Mouse (Mus musculus): ENCODE results near the gene Apol8. TPM values are rescaled to one million over a fixed set of nuclear protein-coding genes. Genes with fewer than 3 reads are reported as not detected.

Gene Apol8
- polyA plus RNA-seq, 1 experiment: 4.8 TPM

- no peak overlapping the region for H3K4me3 ChIP-seq (ENCODE audit: insufficient read depth, low read length)
- no peak overlapping the region for H3K27ac ChIP-seq (ENCODE audit: insufficient read depth, low read length)
- TF ChIP-seq CTCF (IDR thresholded peaks at IDR 0.05; ENCODE audit: extremely low read depth, insufficient read depth, low read length): no peak
- TF ChIP-seq POLR2A (IDR thresholded peaks at IDR 0.05; ENCODE audit: extremely low read depth, insufficient read depth, low read length): no peak
- H3K4me1 ChIP-seq (ENCODE audit: control insufficient read depth, insufficient read depth, low read length): no peaks in the 10 kb centered on the region
Observed at GRCm38 (mm10) chr15:77761083-77761482, 4.3 kb upstream of the Apol8 start.

- no peak for TF ChIP-seq CTCF (IDR thresholded peaks at IDR 0.05; ENCODE audit: extremely low read depth, insufficient read depth, low read length)
- no peak for TF ChIP-seq POLR2A (IDR thresholded peaks at IDR 0.05; ENCODE audit: extremely low read depth, insufficient read depth, low read length)
- Histone ChIP-seq H3K4me1 (ENCODE audit: control insufficient read depth, insufficient read depth, low read length) (no peaks in the 10 kb centered on the region), H3K4me3 (ENCODE audit: insufficient read depth, low read length) (no peak overlapping the region), H3K27ac (ENCODE audit: insufficient read depth, low read length) (no peak overlapping the region)
Observed at GRCm38 (mm10) chr15:77760037-77760436, 3.2 kb upstream of the Apol8 start.

GRCm38 (mm10) chr15:77757586-77758226 is 903 bp upstream of the Apol8 start:
- Histone ChIP-seq H3K4me1 (ENCODE audit: control insufficient read depth, insufficient read depth, low read length) (no peaks in the 10 kb centered on the region), H3K27ac (ENCODE audit: insufficient read depth, low read length) (no peak overlapping the region), H3K4me3 (ENCODE audit: insufficient read depth, low read length) (no peak overlapping the region)
- TF ChIP-seq CTCF (IDR thresholded peaks at IDR 0.05; ENCODE audit: extremely low read depth, insufficient read depth, low read length) (no peak), POLR2A (IDR thresholded peaks at IDR 0.05; ENCODE audit: extremely low read depth, insufficient read depth, low read length) (no peak)

GRCm38 (mm10) chr15:77756081-77756480 is 722 bp downstream of the Apol8 start:
- Histone ChIP-seq H3K27ac (ENCODE audit: insufficient read depth, low read length) (no peak overlapping the region), H3K4me3 (ENCODE audit: insufficient read depth, low read length) (0 out of 2 replicates have a peak overlapping the region, but pooled peaks have one; percentile 7), H3K4me1 (ENCODE audit: control insufficient read depth, insufficient read depth, low read length) (no peaks in the 10 kb centered on the region)
- TF ChIP-seq POLR2A (IDR thresholded peaks at IDR 0.05; ENCODE audit: extremely low read depth, insufficient read depth, low read length) (no peak), CTCF (IDR thresholded peaks at IDR 0.05; ENCODE audit: extremely low read depth, insufficient read depth, low read length) (no peak)

GRCm38 (mm10) chr15:77755132-77755531 is 1.7 kb downstream of the Apol8 start:
- TF ChIP-seq POLR2A (IDR thresholded peaks at IDR 0.05; ENCODE audit: extremely low read depth, insufficient read depth, low read length) (no peak), CTCF (IDR thresholded peaks at IDR 0.05; ENCODE audit: extremely low read depth, insufficient read depth, low read length) (no peak)
- H3K27ac ChIP-seq (ENCODE audit: insufficient read depth, low read length): no peak overlapping the region
- no peaks in the 10 kb centered on the region for H3K4me1 ChIP-seq (ENCODE audit: control insufficient read depth, insufficient read depth, low read length)
- no peak overlapping the region for H3K4me3 ChIP-seq (ENCODE audit: insufficient read depth, low read length)

GRCm38 (mm10) chr15:77752443-77752842 is 4.4 kb downstream of the Apol8 start:
- TF ChIP-seq CTCF (IDR thresholded peaks at IDR 0.05; ENCODE audit: extremely low read depth, insufficient read depth, low read length) (no peak), POLR2A (IDR thresholded peaks at IDR 0.05; ENCODE audit: extremely low read depth, insufficient read depth, low read length) (no peak)
- H3K27ac ChIP-seq (ENCODE audit: insufficient read depth, low read length): no peak overlapping the region
- no peaks in the 10 kb centered on the region for H3K4me1 ChIP-seq (ENCODE audit: control insufficient read depth, insufficient read depth, low read length)
- H3K4me3 ChIP-seq (ENCODE audit: insufficient read depth, low read length): no peak overlapping the region

GRCm38 (mm10) chr15:77750461-77750860 is 6.3 kb downstream of the Apol8 start:
- H3K27ac ChIP-seq (ENCODE audit: insufficient read depth, low read length): no peak overlapping the region
- H3K4me3 ChIP-seq (ENCODE audit: insufficient read depth, low read length): no peak overlapping the region
- no peaks in the 10 kb centered on the region for H3K4me1 ChIP-seq (ENCODE audit: control insufficient read depth, insufficient read depth, low read length)
- TF ChIP-seq POLR2A (IDR thresholded peaks at IDR 0.05; ENCODE audit: extremely low read depth, insufficient read depth, low read length) (no peak), CTCF (IDR thresholded peaks at IDR 0.05; ENCODE audit: extremely low read depth, insufficient read depth, low read length) (peak; percentile 77)

GRCm38 (mm10) chr15:77749717-77750116 is 7.1 kb downstream of the Apol8 start:
- no peaks in the 10 kb centered on the region for H3K4me1 ChIP-seq (ENCODE audit: control insufficient read depth, insufficient read depth, low read length)
- H3K27ac ChIP-seq (ENCODE audit: insufficient read depth, low read length): no peak overlapping the region
- no peak overlapping the region for H3K4me3 ChIP-seq (ENCODE audit: insufficient read depth, low read length)
- TF ChIP-seq CTCF (IDR thresholded peaks at IDR 0.05; ENCODE audit: extremely low read depth, insufficient read depth, low read length) (no peak), POLR2A (IDR thresholded peaks at IDR 0.05; ENCODE audit: extremely low read depth, insufficient read depth, low read length) (no peak)

GRCm38 (mm10) chr15:77748414-77748813 is 8.4 kb downstream of the Apol8 start:
- no peaks in the 10 kb centered on the region for H3K4me1 ChIP-seq (ENCODE audit: control insufficient read depth, insufficient read depth, low read length)
- no peak for TF ChIP-seq POLR2A (IDR thresholded peaks at IDR 0.05; ENCODE audit: extremely low read depth, insufficient read depth, low read length)
- no peak overlapping the region for H3K27ac ChIP-seq (ENCODE audit: insufficient read depth, low read length)
- no peak overlapping the region for H3K4me3 ChIP-seq (ENCODE audit: insufficient read depth, low read length)

GRCm38 (mm10) chr15:77746326-77746725 is 10.5 kb downstream of the Apol8 start:
- no peak overlapping the region for H3K4me3 ChIP-seq (ENCODE audit: insufficient read depth, low read length)
- no peak overlapping the region for H3K27ac ChIP-seq (ENCODE audit: insufficient read depth, low read length)
- H3K4me1 ChIP-seq (ENCODE audit: control insufficient read depth, insufficient read depth, low read length): no peaks in the 10 kb centered on the region
- no peak for TF ChIP-seq CTCF (IDR thresholded peaks at IDR 0.05; ENCODE audit: extremely low read depth, insufficient read depth, low read length)
- no peak for TF ChIP-seq POLR2A (IDR thresholded peaks at IDR 0.05; ENCODE audit: extremely low read depth, insufficient read depth, low read length)
